Mouse (Mus musculus) embryo, embryonic 11.5 days (tissue): Measurements from ENCODE around the gene Reln.

Source experiments
- DNase-seq: peaks from one replicate; pipeline ENCODE4 v3.0.0-alpha.2; 2012; ENCODE audit warnings: low read depth, low spot score

The Reln gene

GRCm38 (mm10) chr5:21846616-21847290, 497.7 kb downstream of the Reln start:
- DNase-seq: no peak

GRCm38 (mm10) chr5:21844676-21845075, 499.8 kb downstream of the Reln start:
- DNase-seq: no peak
